Mouse (Mus musculus) myocyte (in vitro differentiated cells): ENCODE data around the gene Pgk2. TPM values are rescaled to one million over a fixed set of nuclear protein-coding genes. Genes with fewer than 3 reads are reported as not detected.

Experiments used
- polyA plus RNA-seq: library from polyadenylated mRNA; unstranded; fragments of >200 nt; fragmentation: generic; extraction: Trizol; gene quantifications from one replicate; pipeline ENCODE4 v1.2.1, GENCODE M21; 2012; ENCODE audit warnings: missing spikeins

The Pgk2 gene
- polyA plus RNA-seq, 1 experiment, result not detected

Other genes starting within 250 kb of the Pgk2 start
- not detected for gene AC192777.2, start 113.2 kb downstream of the Pgk2 start, polyA plus RNA-seq
- not detected for gene Crisp3, start 33.6 kb upstream of the Pgk2 start, polyA plus RNA-seq
- gene Crisp1, start 110.6 kb upstream of the Pgk2 start, polyA plus RNA-seq, result not detected